Mouse (Mus musculus) olfactory bulb, adult 2 months (tissue): ENCODE data around the gene Enox1.

Source experiments
- CTCF ChIP-seq: fragments of 200-500 bp; IDR thresholded peaks from 2 replicates; pipeline ENCODE4 v1.5.1; 2012; ENCODE audit warnings: low read depth, mild to moderate bottlenecking, low read length, moderate library complexity; ENCODE audit not compliant: insufficient read depth
- POLR2A ChIP-seq: fragments of 200-500 bp; IDR thresholded peaks from 2 replicates; pipeline ENCODE4 v1.6.1; 2012; ENCODE audit warnings: mild to moderate bottlenecking, low read depth, low read length, moderate library complexity; ENCODE audit not compliant: insufficient read depth

DNA sequence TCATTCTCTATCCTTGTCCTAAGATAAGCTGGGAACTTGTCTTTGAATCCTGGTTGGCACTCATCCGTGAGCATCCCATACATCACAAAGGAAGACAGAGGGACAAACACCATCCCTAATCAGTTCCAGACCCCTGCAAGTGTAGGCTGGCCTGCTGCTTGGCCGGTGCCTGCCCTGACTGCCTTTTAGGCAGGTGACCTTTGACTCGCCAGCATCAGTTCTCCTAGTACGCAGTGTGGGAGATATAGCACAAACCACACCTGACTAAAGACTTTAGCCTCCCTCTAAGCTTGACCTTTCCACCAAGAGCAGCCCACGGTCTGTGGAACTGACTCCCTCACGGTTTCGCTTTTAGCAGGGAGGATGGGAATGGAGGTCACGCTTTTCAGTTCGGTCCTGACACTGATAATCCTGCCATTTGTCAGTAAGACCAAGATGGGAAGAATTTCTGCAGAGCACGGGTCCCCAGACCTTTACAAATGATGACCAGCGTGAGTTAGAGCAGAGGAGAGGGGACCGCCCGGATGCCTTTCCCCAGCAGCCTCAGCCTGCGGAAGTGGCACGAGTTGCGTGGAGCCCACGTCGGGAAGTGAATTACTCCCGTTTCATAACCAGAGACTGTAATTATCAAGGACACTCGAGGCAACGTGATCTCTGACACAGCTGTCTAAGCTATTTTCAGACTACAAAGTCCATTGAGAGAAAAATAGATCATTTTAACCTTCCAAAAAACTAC is 550.1 kb downstream of the Enox1 start:
- no peak for TF ChIP-seq CTCF
- no peak for TF ChIP-seq POLR2A
